Mouse (Mus musculus): ENCODE measurements around the gene Akt1.

The Akt1 gene

DNA sequence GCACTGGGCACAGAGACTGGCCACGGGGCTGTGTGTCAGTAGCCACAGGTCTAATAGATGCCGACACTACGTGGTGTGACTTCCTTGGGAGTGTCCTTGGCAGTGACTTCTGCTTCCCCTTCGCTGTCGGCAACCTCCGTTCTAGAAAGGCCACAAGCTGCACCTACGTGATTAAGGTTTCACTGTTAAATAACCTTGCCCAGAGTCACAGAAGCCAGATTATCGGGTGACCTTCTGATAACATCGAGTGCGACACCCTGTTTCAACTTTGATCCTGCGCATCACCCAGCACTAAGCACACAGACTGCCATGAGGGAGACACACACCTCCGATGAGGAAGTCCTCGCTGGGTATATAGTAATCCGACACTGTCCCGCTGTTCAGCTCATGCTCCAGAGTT lies 13.8 kb upstream of the Akt1 start:
- no peak for DNase-seq (ENCODE audit: low read depth, low spot score)

- DNase-seq (ENCODE audit: low read depth, low spot score) = no peak
Observed at GRCm38 (mm10) chr12:112683351-112683750, 8.7 kb upstream of the Akt1 start.

GRCm38 (mm10) chr12:112679027-112679996 lies 4.6 kb upstream of the Akt1 start:
- no peak for DNase-seq (ENCODE audit: low read depth, low spot score)

DNA sequence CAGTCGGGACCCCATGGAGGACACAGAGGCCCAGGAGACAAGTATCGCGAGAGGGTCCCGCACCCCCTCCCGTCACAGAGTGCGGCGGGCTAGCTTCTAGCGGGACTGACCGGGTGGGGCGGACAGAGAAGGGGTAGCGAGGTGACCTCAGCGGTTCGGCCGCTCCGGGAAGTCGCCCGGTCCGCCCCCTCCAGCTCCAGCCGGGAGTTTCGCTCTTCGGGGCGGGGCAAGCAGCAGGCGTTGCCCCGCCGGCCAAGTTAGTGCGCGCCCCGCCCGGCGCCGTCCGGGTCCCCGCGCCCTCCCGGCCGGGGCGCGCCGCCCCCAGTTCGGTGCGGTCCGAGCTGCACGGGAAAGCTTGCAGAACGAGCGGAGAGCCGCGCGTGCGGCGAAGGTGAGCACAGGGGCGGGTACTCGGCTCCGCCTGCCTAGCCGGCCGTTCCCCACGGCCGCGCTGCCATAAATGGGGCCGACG lies 3.9 kb upstream of the Akt1 start, which contains the start of gene Zbtb42:
Zbtb42 (plus strand) TSS at position 274 of the 472 bp plus-strand sequence.
- no peak for DNase-seq (ENCODE audit: low read depth, low spot score)

GRCm38 (mm10) chr12:112677943-112678554 lies 3.4 kb upstream of the Akt1 start:
- DNase-seq (ENCODE audit: low read depth, low spot score) = no peak

- no peak for DNase-seq (ENCODE audit: low read depth, low spot score)
Observed at GRCm38 (mm10) chr12:112677076-112677475, 2.4 kb upstream of the Akt1 start.

DNA sequence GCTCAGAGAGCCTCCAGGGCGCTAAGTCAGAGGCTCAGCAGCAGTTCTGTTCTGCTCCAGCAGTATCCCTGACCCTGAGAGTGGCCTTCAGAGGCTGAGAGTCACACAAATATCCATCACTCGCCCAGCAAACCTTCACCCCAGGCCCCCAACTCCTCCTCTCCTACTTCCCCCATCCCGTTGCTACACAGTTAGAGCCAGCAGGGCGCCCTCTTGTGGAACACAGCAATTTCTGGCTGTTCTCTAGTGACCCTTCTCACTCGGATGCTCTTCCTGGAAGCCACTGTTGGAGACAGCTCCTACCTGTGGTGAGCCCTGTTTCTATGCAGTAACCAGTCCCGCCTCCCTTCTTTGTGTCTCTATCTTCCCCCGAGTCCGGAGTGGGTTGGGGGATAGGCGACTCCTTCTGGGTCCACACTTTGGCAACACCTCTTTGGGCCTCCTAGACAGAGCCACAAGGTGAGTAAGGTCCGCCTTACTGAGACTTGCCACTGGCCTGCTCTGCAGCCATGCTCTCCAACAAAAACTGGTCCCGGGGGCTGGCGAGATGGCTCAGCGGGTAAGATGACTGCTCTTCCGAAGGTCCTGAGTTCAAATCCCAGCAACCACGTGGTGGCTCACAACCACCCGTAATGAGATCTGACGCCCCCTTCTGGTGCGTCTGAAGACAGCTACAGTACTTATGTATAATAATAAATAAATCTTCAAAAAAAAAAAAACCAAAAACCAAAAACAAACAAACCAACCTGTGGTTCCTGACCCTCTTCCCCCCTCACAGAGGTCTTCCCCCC lies 756 bp upstream of the Akt1 start:
- DNase-seq (ENCODE audit: low read depth, low spot score) = peak; percentile 63

DNA sequence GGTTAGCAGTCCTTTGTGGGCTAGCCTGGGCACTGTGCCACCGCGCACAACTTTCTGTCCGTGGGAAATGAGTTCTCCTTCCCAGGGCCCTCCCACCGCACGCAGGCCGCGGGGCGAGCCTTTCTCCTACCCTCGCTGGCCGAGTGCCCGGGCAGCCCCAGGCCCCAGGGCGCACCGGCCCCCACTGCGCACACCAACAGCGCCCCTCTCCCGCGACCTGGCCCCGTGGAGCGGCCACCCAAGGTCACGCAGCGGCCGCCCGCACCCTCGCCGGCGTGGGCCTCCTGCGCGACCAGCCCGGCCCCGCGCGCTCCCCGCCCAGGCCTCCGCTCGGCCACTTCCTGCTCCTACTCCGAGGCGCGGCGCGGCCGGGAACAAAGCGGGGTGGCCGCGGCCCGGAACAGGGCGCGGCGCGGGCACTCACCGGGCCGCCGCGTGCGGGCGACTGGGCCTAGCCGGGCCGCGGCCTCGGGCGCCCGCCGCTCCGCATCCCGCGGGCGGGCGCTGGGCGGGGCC lies 1.1 kb downstream of the Akt1 start:
- no peak for DNase-seq (ENCODE audit: low read depth, low spot score)

- DNase-seq (ENCODE audit: low read depth, low spot score) = no peak
Observed at GRCm38 (mm10) chr12:112672744-112673575, 1.7 kb downstream of the Akt1 start.

- DNase-seq (ENCODE audit: low read depth, low spot score) = no peak
Observed at GRCm38 (mm10) chr12:112671891-112672290, 2.8 kb downstream of the Akt1 start.

DNA sequence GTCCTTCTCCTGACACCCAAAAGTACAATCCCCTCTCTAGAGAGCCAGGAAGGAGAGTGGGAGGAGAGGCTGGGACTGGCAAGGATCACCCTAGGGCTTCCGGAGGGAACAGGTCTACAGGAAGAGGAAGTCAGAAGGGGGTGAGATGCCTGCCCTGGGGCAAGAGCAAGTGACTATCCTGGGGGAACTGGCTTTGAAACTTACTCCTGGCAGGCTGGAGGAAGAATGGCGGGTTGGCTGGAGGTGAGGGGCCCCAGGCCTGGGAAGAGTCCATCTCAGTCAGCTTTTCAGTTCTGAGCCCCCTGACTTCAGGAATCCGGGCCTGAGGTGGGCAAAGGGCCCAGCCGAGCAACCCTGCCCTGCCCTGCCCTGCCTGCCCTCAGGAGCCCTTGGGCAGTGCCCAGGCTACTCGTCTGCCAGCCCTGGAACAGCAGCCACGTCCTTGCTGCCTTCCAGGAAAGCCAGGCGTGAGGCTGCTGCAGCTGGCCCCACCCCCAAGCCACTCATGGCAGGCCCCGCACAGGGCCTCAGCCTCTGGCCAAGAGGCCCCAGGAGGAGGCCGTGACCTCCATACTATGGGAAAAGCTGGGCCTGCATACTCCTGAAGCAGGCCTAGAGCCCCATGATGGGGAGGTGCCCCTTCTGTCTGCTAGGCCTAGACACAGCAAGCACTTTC lies 3.8 kb downstream of the Akt1 start:
- no peak for DNase-seq (ENCODE audit: low read depth, low spot score)

- no peak for DNase-seq (ENCODE audit: low read depth, low spot score)
Observed at GRCm38 (mm10) chr12:112667619-112668297, 6.9 kb downstream of the Akt1 start.

DNA sequence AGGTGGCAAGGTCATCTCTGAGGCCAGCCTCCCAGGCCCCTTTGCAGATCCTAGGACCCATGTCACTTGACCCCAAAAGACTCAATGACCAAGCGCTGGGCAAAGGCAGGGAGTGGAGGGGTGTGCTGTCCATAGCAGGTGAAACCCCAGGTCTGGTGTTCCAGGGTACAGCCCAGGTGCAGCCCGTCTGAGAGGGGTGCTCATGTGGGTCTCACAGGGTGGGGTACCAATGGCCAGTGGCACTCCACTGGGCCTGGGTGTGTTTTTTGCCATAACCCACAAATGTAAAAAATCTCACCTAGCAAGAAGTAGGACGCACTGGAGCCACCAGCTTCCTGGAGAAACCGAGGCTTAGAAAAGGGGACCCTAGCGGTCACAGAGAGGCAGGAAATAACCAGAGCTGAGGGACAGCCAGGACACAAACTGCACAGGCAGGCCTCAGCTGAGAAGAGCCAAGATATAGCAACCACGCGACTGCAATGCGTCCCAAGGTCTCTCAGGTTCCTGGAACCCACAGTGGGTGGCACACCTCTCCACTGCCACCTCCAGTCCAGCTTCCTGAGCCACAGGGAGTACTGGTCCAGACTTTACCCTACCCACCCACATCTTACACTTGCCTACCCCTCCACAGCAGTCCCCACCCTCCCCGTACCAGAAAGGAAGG lies 8.7 kb downstream of the Akt1 start:
- DNase-seq (ENCODE audit: low read depth, low spot score) = no peak

DNA sequence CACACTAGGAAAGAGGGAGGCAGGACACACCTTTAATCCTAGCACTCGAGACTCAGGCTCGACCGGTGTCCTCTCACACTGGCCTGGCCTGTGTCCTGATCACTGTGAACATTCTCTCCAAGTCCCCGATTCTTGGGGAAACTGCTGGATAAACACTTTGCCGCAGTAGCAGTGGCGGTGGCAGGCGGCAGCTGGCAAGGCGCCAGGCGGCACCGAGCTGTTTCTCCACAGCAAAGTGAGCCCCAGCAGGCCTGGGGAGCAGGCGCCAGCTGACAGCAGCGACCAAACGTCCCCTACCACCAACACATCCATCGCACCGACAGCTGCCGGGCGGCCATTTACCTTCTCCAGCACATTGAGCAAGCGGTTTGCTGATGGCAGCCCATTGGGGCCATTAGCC lies 9.2 kb downstream of the Akt1 start:
- no peak for DNase-seq (ENCODE audit: low read depth, low spot score)

GRCm38 (mm10) chr12:112664656-112665055 lies 10.0 kb downstream of the Akt1 start:
- no peak for DNase-seq (ENCODE audit: low read depth, low spot score)

DNA sequence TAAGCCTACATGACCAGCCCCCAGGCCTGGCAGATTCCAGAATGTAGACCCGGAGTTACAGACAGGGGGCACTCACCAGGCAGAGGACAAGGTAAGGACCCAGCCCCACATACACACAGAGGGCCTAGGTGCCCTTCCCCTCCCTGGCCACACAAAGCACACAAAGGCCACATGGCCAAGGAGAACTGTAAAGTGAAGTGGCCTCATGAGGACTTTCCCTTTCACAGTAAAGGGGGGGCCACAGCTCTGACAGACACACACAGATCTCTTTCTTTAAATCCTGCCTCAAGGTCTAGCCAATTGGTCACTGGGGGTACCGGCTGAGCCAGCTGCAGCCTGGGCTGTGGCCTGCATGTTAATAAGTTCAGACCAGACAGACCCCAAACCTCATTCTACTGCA lies 10.6 kb downstream of the Akt1 start:
- no peak for DNase-seq (ENCODE audit: low read depth, low spot score)

GRCm38 (mm10) chr12:112663716-112664115 lies 11.0 kb downstream of the Akt1 start:
- no peak for DNase-seq (ENCODE audit: low read depth, low spot score)

GRCm38 (mm10) chr12:112663303-112663702 lies 11.4 kb downstream of the Akt1 start:
- no peak for DNase-seq (ENCODE audit: low read depth, low spot score)

DNA sequence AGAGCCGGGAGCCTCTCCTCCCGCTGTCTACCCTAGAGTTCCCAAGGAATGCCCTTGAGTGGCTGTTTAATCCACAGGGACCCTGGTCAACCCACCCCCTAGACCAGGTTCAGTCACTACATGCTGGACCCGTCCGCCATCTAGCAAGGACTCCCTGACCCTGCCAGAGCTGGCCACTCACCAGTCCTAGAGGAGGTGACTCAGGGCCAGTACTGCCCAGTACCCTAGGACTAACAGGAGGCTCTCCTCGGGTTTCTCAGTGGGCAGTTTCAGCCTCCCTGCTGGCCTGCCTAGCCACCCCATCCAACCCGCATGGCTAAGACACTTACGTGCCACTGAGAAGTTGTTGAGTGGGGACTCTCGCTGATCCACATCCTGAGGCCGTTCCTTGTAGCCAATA lies 12.8 kb downstream of the Akt1 start:
- no peak for DNase-seq (ENCODE audit: low read depth, low spot score)

Measured in retina, adult 2 months (tissue).